Mouse (Mus musculus) hindbrain, postnatal 0 days (tissue): ENCODE results near the gene Plcb1. TPM values are rescaled to one million over a fixed set of nuclear protein-coding genes. Genes with fewer than 3 reads are reported as not detected.

ENCODE experiments used
- ATAC-seq: fragments of 200-750 bp; cut with Nextera tagmentation; 2 replicates; pipeline ENCODE4 v1.8.0; 2017; ENCODE audit warnings: mild to moderate bottlenecking, moderate TSS enrichment, moderate library complexity
- DNase-seq: peaks from one replicate; pipeline ENCODE4 v3.0.0-alpha.2; 2015; ENCODE audit warnings: low spot score
- H3K27ac ChIP-seq: fragments of 300-500 bp; sonication (generic); 2 replicates; pipeline ENCODE4 v1.5.1; 2014; ENCODE audit warnings: mild to moderate bottlenecking
- H3K27me3 ChIP-seq: fragments of 300-500 bp; sonication (generic); 2 replicates; pipeline ENCODE4 v1.6.1; 2014; ENCODE audit warnings: low read length, mixed read lengths; ENCODE audit not compliant: insufficient read depth
- H3K36me3 ChIP-seq: fragments of 300-500 bp; sonication (generic); 2 replicates; pipeline ENCODE4 v1.6.1; 2014; ENCODE audit warnings: low read length, mixed read lengths; ENCODE audit not compliant: insufficient read depth
- H3K4me1 ChIP-seq: fragments of 300-500 bp; sonication (generic); 2 replicates; pipeline ENCODE4 v1.6.1; 2014; ENCODE audit warnings: antibody characterized with exemption, low read length, mixed read lengths; ENCODE audit not compliant: insufficient read depth
- H3K4me2 ChIP-seq: fragments of 300-500 bp; sonication (generic); 2 replicates; pipeline ENCODE4 v1.6.1; 2014; ENCODE audit warnings: low read depth, mild to moderate bottlenecking, low read length, moderate library complexity, mixed read lengths
- H3K4me3 ChIP-seq: fragments of 300-500 bp; sonication (generic); 2 replicates; pipeline ENCODE4 v1.5.1; 2014; ENCODE audit warnings: low read length
- H3K9ac ChIP-seq: fragments of 300-500 bp; sonication (generic); replicated peaks from 2 replicates; pipeline ENCODE4 v1.6.1; 2014; ENCODE audit warnings: mild to moderate bottlenecking, low read length, moderate library complexity, mixed read lengths
- H3K9me3 ChIP-seq: fragments of 300-500 bp; sonication (generic); 2 replicates; pipeline ENCODE4 v1.6.1; 2016; ENCODE audit warnings: low read length, mixed read lengths
- CTCF ChIP-seq: IDR thresholded peaks from 2 replicates; pipeline ENCODE4 v1.5.1; 2016; ENCODE audit warnings: antibody characterized with exemption, control low read depth, low read depth
- WGBS: fragments of 180-500 bp; shearing (Covaris S2); extraction: QIAGEN DNeasy Blood & Tissue Kit; methylation state at CpG from one replicate; pipeline ENCODE4 v1.1.7; 2014; 5-methylcytosine and 5-hydroxymethylcytosine counted together
- polyA plus RNA-seq: library from polyadenylated mRNA; unstranded; fragments of >200 nt; fragmentation: Nextera tagmentation; extraction: Ambion mirVana; gene quantifications from 2 replicates; pipeline ENCODE4 v1.2.1, GENCODE M21; 2015
- total RNA-seq: library from RNA; depleted of rRNA; stranded (reverse); fragments of >200 nt; gene quantifications from 2 replicates; pipeline ENCODE4 v1.2.3, GENCODE M21; 2014

Plcb1 gene
- total and polyA plus RNA-seq, 2 experiments from 2014 or later: 47.4 to 48.8 TPM

- DNase-seq (no peak), ATAC-seq (no peak)
- Histone ChIP-seq H3K27me3 (no peaks in the 10 kb centered on the region), H3K4me2 (no peak overlapping the region), H3K9ac (no peak overlapping the region), H3K4me3 (no peak overlapping the region), H3K36me3 (no peaks in the 10 kb centered on the region), H3K4me1 (peaks cover 3% of the 10 kb centered on the region; the same call in 1 of the 2 replicates), H3K9me3 (no peaks in the 10 kb centered on the region), H3K27ac (no peak overlapping the region)
- TF ChIP-seq CTCF: no peak
- 87% methylated on average over 2 of the region's 2 CpGs for WGBS
These were observed 149.6 kb downstream of the Plcb1 start for GRCm38 (mm10) chr2:134935469-134935868.

- H3K36me3 ChIP-seq: no peaks in the 10 kb centered on the region
- H3K4me3 ChIP-seq: no peak overlapping the region
- H3K4me2 ChIP-seq: no peak overlapping the region
- no peak overlapping the region for H3K27ac ChIP-seq
- DNase-seq: no peak
- H3K27me3 ChIP-seq: no peaks in the 10 kb centered on the region
- H3K4me1 ChIP-seq: no peaks in the 10 kb centered on the region
- TF ChIP-seq CTCF: no peak
- no peak for ATAC-seq
- 72% methylated on average over 6 of the region's 6 CpGs for WGBS
- no peaks in the 10 kb centered on the region for H3K9me3 ChIP-seq
- no peak overlapping the region for H3K9ac ChIP-seq
These were observed 150.2 kb downstream of the Plcb1 start for GRCm38 (mm10) chr2:134935970-134936649.

DNA sequence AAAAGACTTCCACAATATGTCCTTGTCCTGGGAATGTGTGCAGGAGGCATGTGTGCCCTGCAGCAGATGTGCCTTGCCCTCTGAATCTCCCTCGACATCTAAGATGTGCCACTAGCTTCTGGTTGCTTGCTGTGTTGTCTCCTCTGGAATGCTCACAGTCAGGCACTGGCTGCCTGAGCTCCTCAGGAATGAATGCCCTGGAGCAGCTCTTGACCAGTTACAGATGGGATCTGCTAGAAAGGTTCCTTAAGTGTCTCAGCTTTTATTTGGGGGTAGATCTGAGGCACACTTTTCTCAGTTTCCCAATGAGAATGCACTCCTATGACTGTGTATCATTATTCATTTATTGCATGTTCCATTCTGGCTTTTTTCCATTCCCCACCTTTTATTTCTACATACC is 151.8 kb downstream of the Plcb1 start:
- DNase-seq: no peak
- Histone ChIP-seq H3K27me3 (no peaks in the 10 kb centered on the region), H3K9ac (no peak overlapping the region), H3K4me1 (no peaks in the 10 kb centered on the region), H3K27ac (no peak overlapping the region), H3K36me3 (no peaks in the 10 kb centered on the region), H3K4me3 (no peak overlapping the region), H3K4me2 (no peak overlapping the region), H3K9me3 (no peaks in the 10 kb centered on the region)
- no peak for ATAC-seq
- WGBS: 44% methylated on average over 1 of the region's 1 CpGs
- TF ChIP-seq CTCF: no peak

- DNase-seq (no peak), ATAC-seq (no peak)
- H3K36me3 ChIP-seq: no peaks in the 10 kb centered on the region
- H3K4me3 ChIP-seq: no peak overlapping the region
- no peak overlapping the region for H3K27ac ChIP-seq
- H3K27me3 ChIP-seq: no peaks in the 10 kb centered on the region
- no peak for TF ChIP-seq CTCF
- no peak overlapping the region for H3K4me2 ChIP-seq
- no peak overlapping the region for H3K9ac ChIP-seq
- H3K9me3 ChIP-seq: no peaks in the 10 kb centered on the region
- H3K4me1 ChIP-seq: no peaks in the 10 kb centered on the region
- 77% methylated on average over 4 of the region's 4 CpGs for WGBS
These were observed 156.2 kb downstream of the Plcb1 start for GRCm38 (mm10) chr2:134942039-134942438.

GRCm38 (mm10) chr2:134942919-134943318 is 157.1 kb downstream of the Plcb1 start:
- no peaks in the 10 kb centered on the region for H3K4me1 ChIP-seq
- ATAC-seq (no peak), DNase-seq (no peak)
- 18% methylated on average over 2 of the region's 2 CpGs for WGBS
- no peak overlapping the region for H3K9ac ChIP-seq
- no peaks in the 10 kb centered on the region for H3K36me3 ChIP-seq
- H3K27ac ChIP-seq: no peak overlapping the region
- H3K4me3 ChIP-seq: no peak overlapping the region
- H3K27me3 ChIP-seq: no peaks in the 10 kb centered on the region
- no peak overlapping the region for H3K4me2 ChIP-seq
- no peak for TF ChIP-seq CTCF
- no peaks in the 10 kb centered on the region for H3K9me3 ChIP-seq

DNA sequence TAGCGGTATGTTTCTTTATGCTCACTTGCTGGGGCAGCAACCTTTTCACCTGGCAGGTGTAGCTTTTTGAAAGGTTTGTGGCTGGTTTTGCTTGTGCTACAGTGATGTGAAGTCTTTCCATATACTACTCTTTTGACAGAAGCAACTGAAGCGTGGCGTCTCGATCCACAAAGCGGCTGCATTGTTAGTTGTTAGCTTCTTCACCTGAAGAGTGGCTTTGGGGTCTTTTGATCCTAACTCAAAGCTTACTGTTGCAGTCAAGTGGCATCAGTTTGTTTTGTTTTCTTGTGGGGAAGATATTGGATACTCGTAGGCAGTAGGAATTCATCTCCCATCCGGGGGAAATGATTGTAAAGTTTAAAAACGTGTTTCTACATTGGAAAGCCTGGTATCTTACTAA is 160.5 kb downstream of the Plcb1 start:
- no peaks in the 10 kb centered on the region for H3K27me3 ChIP-seq
- 85% methylated on average over 8 of the region's 8 CpGs for WGBS
- DNase-seq (no peak), ATAC-seq (no peak)
- H3K9me3 ChIP-seq: no peaks in the 10 kb centered on the region
- no peaks in the 10 kb centered on the region for H3K36me3 ChIP-seq
- H3K4me2 ChIP-seq: no peak overlapping the region
- no peak overlapping the region for H3K9ac ChIP-seq
- H3K4me1 ChIP-seq: no peaks in the 10 kb centered on the region
- no peak overlapping the region for H3K4me3 ChIP-seq
- H3K27ac ChIP-seq: no peak overlapping the region
- TF ChIP-seq CTCF: no peak

DNA sequence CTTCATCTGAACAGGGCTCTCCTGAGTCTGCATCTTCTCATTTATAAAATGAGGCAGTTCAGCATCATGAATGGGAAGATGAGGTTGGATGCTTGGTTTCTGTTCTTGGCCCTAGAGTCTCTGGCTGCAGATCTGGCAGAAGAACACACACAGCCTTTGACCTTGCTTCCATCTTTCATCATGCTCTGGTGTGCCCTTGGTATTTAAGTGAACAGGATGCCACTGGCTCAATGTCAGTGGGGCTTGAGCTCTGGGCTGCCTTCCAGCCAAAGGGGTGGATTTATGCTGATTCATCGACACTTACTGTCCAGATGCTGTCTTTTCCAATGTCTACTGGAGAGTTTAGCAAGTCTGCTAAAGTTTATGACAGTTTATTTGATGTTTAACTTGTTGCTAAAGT is 161.0 kb downstream of the Plcb1 start:
- 53% methylated on average over 1 of the region's 1 CpGs for WGBS
- no peak for ATAC-seq

More for the DNA sequence above, 161.0 kb downstream of the Plcb1 start:
- Histone ChIP-seq H3K9me3 (no peaks in the 10 kb centered on the region), H3K27me3 (no peaks in the 10 kb centered on the region), H3K27ac (no peak overlapping the region), H3K9ac (no peak overlapping the region), H3K4me1 (no peaks in the 10 kb centered on the region), H3K4me2 (no peak overlapping the region), H3K4me3 (no peak overlapping the region), H3K36me3 (no peaks in the 10 kb centered on the region)
- no peak for TF ChIP-seq CTCF
- no peak for DNase-seq
